Mouse (Mus musculus) hindbrain, embryonic 14.5 days (tissue): ENCODE results near the gene Orai3. TPM values are rescaled to one million over a fixed set of nuclear protein-coding genes. Genes with fewer than 3 reads are reported as not detected.
A peak's percentile ranks its signal among the peaks of the same experiment; 100 is the strongest.
"Not testable (repeated sequence)": the region's sequence is repeated elsewhere in the genome, so short reads cannot be mapped to it uniquely, and the experiment has no call there.

Experiments
- ATAC-seq: fragments of 200-750 bp; cut with Nextera tagmentation; 2 replicates; pipeline ENCODE4 v1.8.0; 2017; ENCODE audit warnings: moderate number of reproducible peaks, mild to moderate bottlenecking, moderate TSS enrichment, moderate library complexity; ENCODE audit not compliant: low FRiP score
- DNase-seq: peaks from one replicate; pipeline ENCODE4 v3.0.0-alpha.2; 2015; ENCODE audit warnings: low spot score
- H3K27ac ChIP-seq: fragments of 300-500 bp; sonication (generic); 2 replicates; pipeline ENCODE4 v1.5.1; 2014; ENCODE audit warnings: mild to moderate bottlenecking, moderate library complexity
- H3K27me3 ChIP-seq: fragments of 300-500 bp; sonication (generic); 2 replicates; pipeline ENCODE4 v1.6.1; 2014; ENCODE audit warnings: mild to moderate bottlenecking, low read length, mixed read lengths; ENCODE audit not compliant: control insufficient read depth, insufficient read depth
- H3K36me3 ChIP-seq: fragments of 300-500 bp; sonication (generic); replicated peaks from 2 replicates; pipeline ENCODE4 v1.6.1; 2014; ENCODE audit not compliant: control insufficient read depth, insufficient read depth
- H3K4me1 ChIP-seq: fragments of 300-500 bp; sonication (generic); replicated peaks from 2 replicates; pipeline ENCODE4 v1.6.1; 2014; ENCODE audit warnings: antibody characterized with exemption, low read length, mixed read lengths; ENCODE audit not compliant: control insufficient read depth, insufficient read depth
- H3K4me2 ChIP-seq: fragments of 300-500 bp; sonication (generic); replicated peaks from 2 replicates; pipeline ENCODE4 v1.6.1; 2014; ENCODE audit warnings: mild to moderate bottlenecking, moderate library complexity
- H3K4me3 ChIP-seq: fragments of 300-500 bp; sonication (generic); replicated peaks from 2 replicates; pipeline ENCODE4 v1.5.1; 2014; ENCODE audit warnings: mild to moderate bottlenecking, low read length
- H3K9ac ChIP-seq: fragments of 300-500 bp; sonication (generic); 2 replicates; pipeline ENCODE4 v1.6.1; 2014
- H3K9me3 ChIP-seq: fragments of 300-500 bp; sonication (generic); 2 replicates; pipeline ENCODE4 v1.6.1; 2016; ENCODE audit warnings: low read length; ENCODE audit not compliant: control insufficient read depth
- WGBS: fragments of 180-500 bp; shearing (Covaris S2); extraction: QIAGEN DNeasy Blood & Tissue Kit; methylation state at CpG from one replicate; pipeline ENCODE4 v1.1.7; 2014; 5-methylcytosine and 5-hydroxymethylcytosine counted together
- polyA plus RNA-seq: library from polyadenylated mRNA; unstranded; fragments of >200 nt; fragmentation: Nextera tagmentation; extraction: Ambion mirVana; gene quantifications from 2 replicates; pipeline ENCODE4 v1.2.1, GENCODE M21; 2014

The Orai3 gene
- polyA plus RNA-seq: 4.8 and 7.3 TPM in 2 replicates

DNA sequence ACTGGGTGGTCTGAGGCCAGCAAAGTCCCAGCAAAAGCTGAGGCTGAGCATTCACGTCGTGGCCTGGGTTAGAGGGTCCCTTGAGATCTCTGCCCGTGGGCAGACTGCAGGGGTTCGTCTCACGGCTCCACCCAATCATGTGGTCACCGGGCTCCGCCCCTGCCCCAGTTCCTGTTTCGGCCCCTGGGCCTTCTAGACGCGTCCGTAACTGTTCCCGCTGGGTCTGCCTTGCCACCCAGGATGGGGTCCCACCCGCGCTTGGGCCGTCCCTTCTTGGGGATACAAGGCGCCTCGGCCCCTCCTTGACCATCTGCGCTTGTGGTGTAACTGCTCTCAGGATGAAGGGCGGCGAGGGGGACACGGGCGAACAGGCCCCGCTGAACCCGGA is at the start of gene Orai3:
Orai3 (plus strand) TSS at position 165 of the 388 bp plus-strand sequence.
- WGBS: 0% methylated on average over 24 of the region's 24 CpGs
- Histone ChIP-seq H3K27me3 (no peaks in the 10 kb centered on the region), H3K4me1 (peaks cover 18% of the 10 kb centered on the region; the same call in 1 of the 2 replicates), H3K27ac (peak within 1 kb of the TSS; percentile 68), H3K4me2 (peak within 1 kb of the TSS; percentile 68), H3K36me3 (peaks cover 36% of the 10 kb centered on the region), H3K9me3 (no peaks in the 10 kb centered on the region), H3K9ac (peak within 1 kb of the TSS; percentile 65), H3K4me3 (peak within 1 kb of the TSS; percentile 42)
- ATAC-seq (peak; percentile 69), DNase-seq (peak; percentile 53)

- no peak overlapping the region for H3K4me2 ChIP-seq
- H3K4me3 ChIP-seq: no peak overlapping the region
- H3K4me1 ChIP-seq: no peaks in the 10 kb centered on the region
- no peaks in the 10 kb centered on the region for H3K27me3 ChIP-seq
- WGBS: 30% methylated on average over 2 of the region's 2 CpGs
- no peak overlapping the region for H3K9ac ChIP-seq
- no peak overlapping the region for H3K27ac ChIP-seq
- DNase-seq: no peak
- ATAC-seq: no peak
- H3K36me3 ChIP-seq: no peaks in the 10 kb centered on the region
- no peaks in the 10 kb centered on the region for H3K9me3 ChIP-seq
Measured at GRCm38 (mm10) chr7:127725490-127725889, 44.1 kb upstream of the Orai3 start.

- no peak for ATAC-seq
- 51% methylated on average over 6 of the region's 6 CpGs for WGBS
Measured at GRCm38 (mm10) chr7:127725924-127726323, 43.7 kb upstream of the Orai3 start.

GRCm38 (mm10) chr7:127727898-127728297 is 41.7 kb upstream of the Orai3 start:
- ATAC-seq: no peak
- H3K4me3 ChIP-seq: no peak overlapping the region
- no peak overlapping the region for H3K4me2 ChIP-seq
- DNase-seq: no peak
- H3K9me3 ChIP-seq: no peaks in the 10 kb centered on the region
- H3K36me3 ChIP-seq: no peaks in the 10 kb centered on the region
- no peaks in the 10 kb centered on the region for H3K27me3 ChIP-seq
- H3K9ac ChIP-seq: no peak overlapping the region
- H3K4me1 ChIP-seq: no peaks in the 10 kb centered on the region
- WGBS: 86% methylated on average over 7 of the region's 7 CpGs
- no peak overlapping the region for H3K27ac ChIP-seq

More at GRCm38 (mm10) chr7:127725924-127726323, 43.7 kb upstream of the Orai3 start:
- Histone ChIP-seq H3K4me3 (no peak overlapping the region), H3K27ac (no peak overlapping the region), H3K36me3 (no peaks in the 10 kb centered on the region), H3K4me2 (no peak overlapping the region), H3K4me1 (no peaks in the 10 kb centered on the region), H3K9me3 (no peaks in the 10 kb centered on the region), H3K9ac (no peak overlapping the region), H3K27me3 (no peaks in the 10 kb centered on the region)
- no peak for DNase-seq

DNA sequence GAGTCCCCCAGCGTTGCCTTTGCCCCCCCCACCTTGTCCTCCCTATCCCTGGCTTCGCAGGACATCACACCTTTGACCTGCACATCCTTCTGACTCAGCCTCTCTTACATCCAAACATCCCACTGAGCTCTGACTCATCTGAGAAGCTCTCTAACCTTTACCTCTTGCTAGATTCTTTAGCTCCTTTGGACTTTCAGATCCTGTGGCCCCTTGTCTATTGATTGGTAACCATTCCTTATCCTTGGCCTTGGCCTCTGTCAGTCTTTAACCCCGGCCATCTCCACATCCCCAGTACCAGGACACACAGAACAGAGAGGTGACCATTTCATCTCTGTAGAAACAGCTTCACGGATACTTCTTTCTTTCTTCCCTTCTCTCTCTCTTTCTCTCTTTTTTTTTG is 39.4 kb upstream of the Orai3 start:
- WGBS: 73% methylated on average over 4 of the region's 4 CpGs
- Histone ChIP-seq H3K4me1 (no peaks in the 10 kb centered on the region), H3K27ac (no peak overlapping the region), H3K36me3 (no peaks in the 10 kb centered on the region), H3K9me3 (no peaks in the 10 kb centered on the region), H3K4me3 (no peak overlapping the region), H3K9ac (no peak overlapping the region), H3K27me3 (no peaks in the 10 kb centered on the region), H3K4me2 (no peak overlapping the region)
- DNase-seq (no peak), ATAC-seq (no peak)

- not testable (repeated sequence) for H3K9me3 ChIP-seq, ATAC-seq, H3K4me1 ChIP-seq, H3K9ac ChIP-seq, H3K27ac ChIP-seq, H3K27me3 ChIP-seq, DNase-seq, H3K4me3 ChIP-seq, H3K4me2 ChIP-seq, H3K36me3 ChIP-seq
- WGBS: no CpG with 5 or more reads among the region's 5 CpGs
Measured at GRCm38 (mm10) chr7:127732066-127732465, 37.5 kb upstream of the Orai3 start, which contains the start of gene Ctf2. Gene Ctf2, minus strand, starts transcription at chr7:127732166.

DNA sequence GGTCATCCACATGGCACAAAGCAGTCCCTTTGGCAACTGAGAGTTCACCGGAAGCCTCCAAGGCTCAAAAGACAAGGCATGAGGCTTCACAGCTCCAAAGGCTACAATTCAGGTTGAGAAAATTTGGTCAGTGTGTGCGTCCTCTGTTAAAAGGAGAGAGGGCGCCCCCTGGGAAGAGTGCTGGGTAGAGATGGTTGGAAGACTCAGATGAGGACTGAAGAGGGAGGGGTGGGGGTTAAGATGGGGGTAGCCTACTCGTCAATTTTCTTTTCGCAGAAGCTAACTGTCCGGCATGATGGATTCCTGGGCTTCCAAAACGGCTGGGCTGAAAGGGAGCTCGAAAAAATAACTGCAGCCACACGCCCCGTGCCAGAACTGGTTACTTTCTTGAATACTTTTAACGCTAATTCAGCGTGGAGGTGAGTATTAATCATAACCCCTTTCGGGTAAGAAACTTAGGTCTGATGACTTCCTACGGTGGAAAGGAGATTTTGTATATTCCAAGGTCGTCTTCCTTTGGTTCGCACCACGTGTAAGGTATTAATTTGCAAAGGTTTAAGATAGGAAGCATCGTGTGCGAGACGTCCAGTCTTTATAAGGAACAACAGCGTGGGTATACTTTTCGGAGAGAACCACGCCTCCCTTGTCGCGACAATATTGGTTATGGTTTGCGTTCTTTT is 25.1 kb upstream of the Orai3 start, which contains the start of gene Fbxl19:
Fbxl19 (plus strand) TSS at position 178 of the 680 bp plus-strand sequence.
- Histone ChIP-seq H3K9ac (peak within 1 kb of the TSS; percentile 50), H3K27me3 (no peaks in the 10 kb centered on the region), H3K9me3 (no peaks in the 10 kb centered on the region), H3K4me2 (peak within 1 kb of the TSS; percentile 66), H3K4me1 (peaks cover 16% of the 10 kb centered on the region; the same call in 1 of the 2 replicates), H3K4me3 (peak within 1 kb of the TSS; percentile 92), H3K36me3 (peaks cover 15% of the 10 kb centered on the region), H3K27ac (peak within 1 kb of the TSS; percentile 89)
- DNase-seq (peak; percentile 75), ATAC-seq (no peak)
- under 1% methylated on average over 26 of the region's 26 CpGs for WGBS

- peak; percentile 88 for ATAC-seq
- H3K4me1 ChIP-seq: peaks cover 16% of the 10 kb centered on the region; the same call in 1 of the 2 replicates
- H3K27me3 ChIP-seq: no peaks in the 10 kb centered on the region
- H3K36me3 ChIP-seq: peaks cover 22% of the 10 kb centered on the region
- peak overlapping the region; percentile 66 for H3K4me2 ChIP-seq
- H3K27ac ChIP-seq: peak overlapping the region; percentile 89
- WGBS: 0% methylated on average over 19 of the region's 19 CpGs
- H3K9ac ChIP-seq: peak overlapping the region; percentile 50
- peak overlapping the region; percentile 92 for H3K4me3 ChIP-seq
- peak; percentile 96 for DNase-seq
- H3K9me3 ChIP-seq: no peaks in the 10 kb centered on the region
Measured at GRCm38 (mm10) chr7:127745251-127745651, 24.4 kb upstream of the Orai3 start.

DNA sequence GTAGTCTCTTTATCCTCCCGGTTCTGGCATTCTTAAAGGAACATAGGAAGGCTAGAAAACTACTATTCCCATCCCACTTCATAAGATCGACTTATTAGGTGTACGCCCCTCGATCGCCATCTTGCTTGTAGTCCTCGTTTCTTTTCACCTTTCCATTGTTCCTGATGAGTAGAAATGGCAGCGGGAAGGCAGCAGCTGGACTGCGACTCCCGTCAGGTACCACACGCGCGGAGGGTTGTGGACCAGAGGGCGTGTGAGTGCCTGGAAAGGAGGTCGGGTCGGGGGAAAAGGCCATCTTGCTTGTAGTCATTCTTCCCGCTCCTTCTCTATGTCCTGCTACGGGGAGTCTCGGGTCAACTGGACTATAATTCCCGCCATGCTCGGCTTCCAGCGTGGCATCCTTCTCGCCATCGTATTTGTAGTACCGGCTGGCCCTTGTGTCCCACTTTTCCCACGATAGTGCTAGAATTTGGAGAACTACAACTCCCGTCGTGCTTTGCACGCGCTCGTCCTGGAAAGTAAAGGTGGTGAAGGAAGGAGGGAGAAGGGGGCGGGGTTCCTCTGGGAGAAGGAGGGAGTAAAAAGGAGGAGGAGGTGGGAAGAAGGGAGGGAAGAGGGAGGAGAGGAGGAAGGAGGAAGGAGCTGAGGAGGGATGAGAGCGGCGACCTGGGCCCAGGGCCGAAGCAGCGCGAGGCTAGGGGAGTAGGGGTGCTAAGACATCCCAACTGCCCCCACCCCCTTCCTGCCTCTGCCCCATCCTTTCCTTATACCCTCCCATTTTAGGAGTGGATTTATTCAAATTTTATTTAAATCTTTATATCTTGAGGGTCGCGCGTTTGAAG is 23.7 kb upstream of the Orai3 start:
- Histone ChIP-seq H3K9me3 (no peaks in the 10 kb centered on the region), H3K9ac (peak overlapping the region; percentile 90), H3K36me3 (peaks cover 27% of the 10 kb centered on the region), H3K4me3 (peak overlapping the region; percentile 92), H3K4me2 (peak overlapping the region; percentile 66), H3K27me3 (no peaks in the 10 kb centered on the region), H3K27ac (peak overlapping the region; percentile 89), H3K4me1 (peaks cover 16% of the 10 kb centered on the region; the same call in 1 of the 2 replicates)
- ATAC-seq: peak; percentile 91
- peak; percentile 98 for DNase-seq
- under 1% methylated on average over 39 of the region's 39 CpGs for WGBS
